Mouse (Mus musculus): ENCODE measurements at regions not wholly inside any gene's neighbourhood (a gene's known extent, or its start where the extent isn't known, plus 50 kb on each side); places are given as distances from the start of the nearest gene placed in this dataset.
"Not testable (repeated sequence)": the region's sequence is repeated elsewhere in the genome, so short reads cannot be mapped to it uniquely, and the experiment has no call there.

GRCm38 (mm10) chr17:43161306-43161705 is 108.8 kb upstream of the Adgrf1 start:
- H3K4me3 ChIP-seq (ENCODE audit: low read depth, low read length); H3K27ac ChIP-seq (ENCODE audit: low read depth); ATAC-seq (replicated peaks; ENCODE audit: low FRiP score, low TSS enrichment, low read depth); H3K4me1 ChIP-seq (replicated peaks; ENCODE audit: control insufficient read depth, insufficient read depth, low read length); DNase-seq (ENCODE audit: low spot score); H3K27me3 ChIP-seq (replicated peaks; ENCODE audit: control insufficient read depth, insufficient read depth, low read length); H3K4me2 ChIP-seq (ENCODE audit: low read length); H3K9ac ChIP-seq (ENCODE audit: low read length); H3K36me3 ChIP-seq (ENCODE audit: control insufficient read depth, insufficient read depth, low read length); H3K9me3 ChIP-seq (ENCODE audit: control insufficient read depth, low read length): not testable (repeated sequence)
- WGBS: 69% methylated on average over 8 of the region's 10 CpGs

- DNase-seq (ENCODE audit: low spot score) (no peak), ATAC-seq (replicated peaks; ENCODE audit: low FRiP score, low TSS enrichment, low read depth) (no peak)
- Histone ChIP-seq H3K9ac (ENCODE audit: low read length) (no peak overlapping the region), H3K27ac (ENCODE audit: low read depth) (no peak overlapping the region), H3K9me3 (ENCODE audit: control insufficient read depth, low read length) (no peaks in the 10 kb centered on the region), H3K4me2 (ENCODE audit: low read length) (no peak overlapping the region), H3K27me3 (replicated peaks; ENCODE audit: control insufficient read depth, insufficient read depth, low read length) (no peaks in the 10 kb centered on the region), H3K4me1 (replicated peaks; ENCODE audit: control insufficient read depth, insufficient read depth, low read length) (peaks cover 7% of the 10 kb centered on the region), H3K36me3 (ENCODE audit: control insufficient read depth, insufficient read depth, low read length) (no peaks in the 10 kb centered on the region), H3K4me3 (ENCODE audit: low read depth, low read length) (no peak overlapping the region)
- 90% methylated on average over 4 of the region's 4 CpGs for WGBS
Observed at GRCm38 (mm10) chr17:43163126-43163525, 107.0 kb upstream of the Adgrf1 start.

GRCm38 (mm10) chr17:43166091-43166490 is 104.0 kb upstream of the Adgrf1 start:
- H3K9ac ChIP-seq (ENCODE audit: low read length): no peak overlapping the region
- H3K4me1 ChIP-seq (replicated peaks; ENCODE audit: control insufficient read depth, insufficient read depth, low read length): no peaks in the 10 kb centered on the region
- ATAC-seq (replicated peaks; ENCODE audit: low FRiP score, low TSS enrichment, low read depth): no peak
- H3K4me3 ChIP-seq (ENCODE audit: low read depth, low read length): no peak overlapping the region
- H3K9me3 ChIP-seq (ENCODE audit: control insufficient read depth, low read length): no peaks in the 10 kb centered on the region
- H3K27me3 ChIP-seq (replicated peaks; ENCODE audit: control insufficient read depth, insufficient read depth, low read length): no peaks in the 10 kb centered on the region
- no peak overlapping the region for H3K27ac ChIP-seq (ENCODE audit: low read depth)
- no peak overlapping the region for H3K4me2 ChIP-seq (ENCODE audit: low read length)
- no peak for DNase-seq (ENCODE audit: low spot score)
- H3K36me3 ChIP-seq (ENCODE audit: control insufficient read depth, insufficient read depth, low read length): no peaks in the 10 kb centered on the region
- 58% methylated on average over 4 of the region's 4 CpGs for WGBS

GRCm38 (mm10) chr17:43169435-43169834 is 100.7 kb upstream of the Adgrf1 start:
- WGBS: 70% methylated on average over 1 of the region's 1 CpGs
- Histone ChIP-seq H3K4me3 (ENCODE audit: low read depth, low read length) (no peak overlapping the region), H3K4me2 (ENCODE audit: low read length) (no peak overlapping the region), H3K9me3 (ENCODE audit: control insufficient read depth, low read length) (no peaks in the 10 kb centered on the region), H3K27ac (ENCODE audit: low read depth) (no peak overlapping the region), H3K9ac (ENCODE audit: low read length) (no peak overlapping the region), H3K36me3 (ENCODE audit: control insufficient read depth, insufficient read depth, low read length) (no peaks in the 10 kb centered on the region), H3K27me3 (replicated peaks; ENCODE audit: control insufficient read depth, insufficient read depth, low read length) (no peaks in the 10 kb centered on the region), H3K4me1 (replicated peaks; ENCODE audit: control insufficient read depth, insufficient read depth, low read length) (no peaks in the 10 kb centered on the region)
- DNase-seq (ENCODE audit: low spot score) (no peak), ATAC-seq (replicated peaks; ENCODE audit: low FRiP score, low TSS enrichment, low read depth) (no peak)

- H3K27me3 ChIP-seq (replicated peaks; ENCODE audit: control insufficient read depth, insufficient read depth, low read length): no peaks in the 10 kb centered on the region
- no peak overlapping the region for H3K27ac ChIP-seq (ENCODE audit: low read depth)
- no peak overlapping the region for H3K4me2 ChIP-seq (ENCODE audit: low read length)
- H3K9me3 ChIP-seq (ENCODE audit: control insufficient read depth, low read length): no peaks in the 10 kb centered on the region
- H3K36me3 ChIP-seq (ENCODE audit: control insufficient read depth, insufficient read depth, low read length): no peaks in the 10 kb centered on the region
- H3K9ac ChIP-seq (ENCODE audit: low read length): no peak overlapping the region
- no peaks in the 10 kb centered on the region for H3K4me1 ChIP-seq (replicated peaks; ENCODE audit: control insufficient read depth, insufficient read depth, low read length)
- no peak for ATAC-seq (replicated peaks; ENCODE audit: low FRiP score, low TSS enrichment, low read depth)
- WGBS: 67% methylated on average over 6 of the region's 6 CpGs
- no peak overlapping the region for H3K4me3 ChIP-seq (ENCODE audit: low read depth, low read length)
- no peak for DNase-seq (ENCODE audit: low spot score)
Observed at GRCm38 (mm10) chr17:43172657-43173165, 97.4 kb upstream of the Adgrf1 start.

- Histone ChIP-seq H3K27me3 (replicated peaks; ENCODE audit: control insufficient read depth, insufficient read depth, low read length) (no peaks in the 10 kb centered on the region), H3K9me3 (ENCODE audit: control insufficient read depth, low read length) (no peaks in the 10 kb centered on the region), H3K36me3 (ENCODE audit: control insufficient read depth, insufficient read depth, low read length) (no peaks in the 10 kb centered on the region), H3K4me2 (ENCODE audit: low read length) (no peak overlapping the region), H3K9ac (ENCODE audit: low read length) (no peak overlapping the region), H3K4me1 (replicated peaks; ENCODE audit: control insufficient read depth, insufficient read depth, low read length) (no peaks in the 10 kb centered on the region), H3K4me3 (ENCODE audit: low read depth, low read length) (no peak overlapping the region), H3K27ac (ENCODE audit: low read depth) (no peak overlapping the region)
- ATAC-seq (replicated peaks; ENCODE audit: low FRiP score, low TSS enrichment, low read depth) (no peak), DNase-seq (ENCODE audit: low spot score) (no peak)
- 75% methylated on average over 1 of the region's 1 CpGs for WGBS
Observed at GRCm38 (mm10) chr17:43174860-43175259, 95.3 kb upstream of the Adgrf1 start.

GRCm38 (mm10) chr17:43177244-43177643 is 92.9 kb upstream of the Adgrf1 start:
- ATAC-seq (replicated peaks; ENCODE audit: low FRiP score, low TSS enrichment, low read depth) (no peak; the same call in 1 of the 2 replicates), DNase-seq (ENCODE audit: low spot score) (no peak)
- Histone ChIP-seq H3K4me1 (replicated peaks; ENCODE audit: control insufficient read depth, insufficient read depth, low read length) (no peaks in the 10 kb centered on the region), H3K4me3 (ENCODE audit: low read depth, low read length) (no peak overlapping the region), H3K4me2 (ENCODE audit: low read length) (no peak overlapping the region), H3K9ac (ENCODE audit: low read length) (no peak overlapping the region), H3K27me3 (replicated peaks; ENCODE audit: control insufficient read depth, insufficient read depth, low read length) (no peaks in the 10 kb centered on the region), H3K9me3 (ENCODE audit: control insufficient read depth, low read length) (no peaks in the 10 kb centered on the region), H3K27ac (ENCODE audit: low read depth) (no peak overlapping the region), H3K36me3 (ENCODE audit: control insufficient read depth, insufficient read depth, low read length) (no peaks in the 10 kb centered on the region)
- 10% methylated on average over 1 of the region's 1 CpGs for WGBS

- no peaks in the 10 kb centered on the region for H3K9me3 ChIP-seq (ENCODE audit: control insufficient read depth, low read length)
- H3K4me3 ChIP-seq (ENCODE audit: low read depth, low read length): no peak overlapping the region
- H3K27ac ChIP-seq (ENCODE audit: low read depth): no peak overlapping the region
- no peaks in the 10 kb centered on the region for H3K27me3 ChIP-seq (replicated peaks; ENCODE audit: control insufficient read depth, insufficient read depth, low read length)
- H3K9ac ChIP-seq (ENCODE audit: low read length): no peak overlapping the region
- WGBS: 59% methylated on average over 2 of the region's 2 CpGs
- H3K4me1 ChIP-seq (replicated peaks; ENCODE audit: control insufficient read depth, insufficient read depth, low read length): no peaks in the 10 kb centered on the region
- DNase-seq (ENCODE audit: low spot score): no peak
- no peak for ATAC-seq (replicated peaks; ENCODE audit: low FRiP score, low TSS enrichment, low read depth)
- no peak overlapping the region for H3K4me2 ChIP-seq (ENCODE audit: low read length)
- no peaks in the 10 kb centered on the region for H3K36me3 ChIP-seq (ENCODE audit: control insufficient read depth, insufficient read depth, low read length)
Observed at GRCm38 (mm10) chr17:43190016-43190415, 80.1 kb upstream of the Adgrf1 start.

- Histone ChIP-seq H3K27ac (ENCODE audit: low read depth) (no peak overlapping the region), H3K9ac (ENCODE audit: low read length) (no peak overlapping the region), H3K36me3 (ENCODE audit: control insufficient read depth, insufficient read depth, low read length) (no peaks in the 10 kb centered on the region), H3K4me3 (ENCODE audit: low read depth, low read length) (no peak overlapping the region), H3K27me3 (replicated peaks; ENCODE audit: control insufficient read depth, insufficient read depth, low read length) (no peaks in the 10 kb centered on the region), H3K4me2 (ENCODE audit: low read length) (no peak overlapping the region), H3K9me3 (ENCODE audit: control insufficient read depth, low read length) (no peaks in the 10 kb centered on the region), H3K4me1 (replicated peaks; ENCODE audit: control insufficient read depth, insufficient read depth, low read length) (no peaks in the 10 kb centered on the region)
- WGBS: 67% methylated on average over 3 of the region's 3 CpGs
- ATAC-seq (replicated peaks; ENCODE audit: low FRiP score, low TSS enrichment, low read depth): no peak
- no peak for DNase-seq (ENCODE audit: low spot score)
Observed at GRCm38 (mm10) chr17:43190853-43191485, 79.2 kb upstream of the Adgrf1 start.
